Mouse (Mus musculus): Measurements from ENCODE around the gene Mrps6.

The Mrps6 gene

DNA sequence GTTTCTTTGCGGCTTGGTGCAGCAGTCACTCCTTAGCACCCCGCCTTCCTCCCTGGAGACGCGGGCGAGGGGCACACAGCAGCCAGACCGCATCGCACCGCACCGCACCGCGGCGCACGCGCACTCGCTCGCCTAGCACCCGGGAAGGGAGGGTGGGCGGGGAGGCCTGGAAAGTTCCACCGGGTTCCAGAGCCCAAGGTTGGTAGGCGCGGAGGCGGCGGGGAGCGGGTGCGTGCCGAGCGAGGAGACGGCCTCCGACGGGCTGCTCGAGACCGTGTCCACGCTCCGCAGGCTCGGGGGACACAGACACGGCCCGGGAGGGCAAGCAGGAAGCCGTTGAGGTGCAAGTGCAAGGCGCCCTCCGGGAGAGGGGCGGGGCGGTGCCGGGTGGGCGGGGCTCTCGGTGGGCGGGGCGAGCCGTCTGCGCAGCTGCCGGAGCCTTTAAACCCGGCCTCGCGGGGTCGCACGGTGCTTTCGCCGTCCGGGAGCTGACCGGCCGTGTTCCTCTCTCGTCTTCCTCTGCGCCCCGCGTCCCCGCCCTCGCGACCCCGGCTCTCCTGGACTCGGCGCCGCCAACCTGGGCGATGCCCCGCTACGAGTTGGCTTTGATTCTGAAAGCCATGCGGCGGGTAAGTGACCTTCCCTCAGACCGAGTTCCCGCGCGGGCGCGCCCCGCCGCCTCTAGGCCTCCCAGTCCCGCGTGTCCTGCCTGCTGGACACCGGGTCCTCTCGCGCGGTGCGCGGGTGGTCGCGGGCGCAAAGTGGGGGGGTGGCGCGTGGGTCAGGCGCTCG is at the start of gene Mrps6, which contains the start of the genes Gm49711 and Slc5a3:
Gene Mrps6 (plus strand): TSS at position 419 of the 792 bp plus-strand sequence.
Gene Gm49711 (plus strand): TSS at position 465 of the 792 bp plus-strand sequence.
Gene Slc5a3 (plus strand): TSS at position 471 of the 792 bp plus-strand sequence.
- DNase-seq (ENCODE audit: inconsistent age in 2 of 2, low spot score in 1 of 2): peak; percentile 90 to 99

DNA sequence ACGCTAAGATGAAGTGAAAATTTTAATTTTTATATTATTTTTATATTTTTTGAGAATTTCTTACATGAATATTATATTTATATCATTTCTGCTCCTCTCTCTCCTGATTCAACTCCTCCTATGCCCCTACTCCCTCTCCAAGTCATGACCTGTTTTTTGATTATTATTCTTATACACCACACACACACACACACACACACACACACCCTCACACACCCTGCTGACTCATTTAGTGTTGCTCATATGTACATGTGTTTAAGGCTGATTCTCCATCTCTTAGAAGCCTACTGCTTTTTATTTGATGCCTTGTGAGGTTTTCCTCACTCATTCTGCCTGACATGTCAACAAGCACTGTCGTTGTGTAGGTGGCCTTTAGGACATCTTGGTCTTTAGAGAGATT is 48.5 kb upstream of the Mrps6 start:
- no peak for DNase-seq (ENCODE audit: inconsistent age in 2 of 2, low spot score in 1 of 2)

DNA sequence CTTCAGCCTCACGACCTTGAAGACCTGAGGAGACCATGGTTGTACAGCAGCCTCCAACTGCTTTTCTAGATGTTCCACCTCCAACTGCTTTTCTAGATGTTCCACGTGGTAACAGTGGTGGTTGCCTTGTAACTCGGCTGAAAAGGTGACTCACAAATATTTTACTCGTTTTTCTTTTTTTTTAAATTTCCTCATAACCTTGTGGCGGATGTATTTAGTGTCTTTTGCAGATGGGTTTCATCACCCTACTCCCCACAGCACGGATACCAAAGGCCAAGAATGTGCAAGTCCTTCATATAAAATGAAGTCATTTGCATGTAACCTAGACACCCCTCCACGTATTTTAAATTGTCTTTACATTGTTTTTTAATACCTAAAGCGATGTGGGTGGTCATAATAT is 41.3 kb upstream of the Mrps6 start:
- peak in 1 of 2 experiments; percentile 43 for DNase-seq (ENCODE audit: inconsistent age in 2 of 2, low spot score in 1 of 2)

DNA sequence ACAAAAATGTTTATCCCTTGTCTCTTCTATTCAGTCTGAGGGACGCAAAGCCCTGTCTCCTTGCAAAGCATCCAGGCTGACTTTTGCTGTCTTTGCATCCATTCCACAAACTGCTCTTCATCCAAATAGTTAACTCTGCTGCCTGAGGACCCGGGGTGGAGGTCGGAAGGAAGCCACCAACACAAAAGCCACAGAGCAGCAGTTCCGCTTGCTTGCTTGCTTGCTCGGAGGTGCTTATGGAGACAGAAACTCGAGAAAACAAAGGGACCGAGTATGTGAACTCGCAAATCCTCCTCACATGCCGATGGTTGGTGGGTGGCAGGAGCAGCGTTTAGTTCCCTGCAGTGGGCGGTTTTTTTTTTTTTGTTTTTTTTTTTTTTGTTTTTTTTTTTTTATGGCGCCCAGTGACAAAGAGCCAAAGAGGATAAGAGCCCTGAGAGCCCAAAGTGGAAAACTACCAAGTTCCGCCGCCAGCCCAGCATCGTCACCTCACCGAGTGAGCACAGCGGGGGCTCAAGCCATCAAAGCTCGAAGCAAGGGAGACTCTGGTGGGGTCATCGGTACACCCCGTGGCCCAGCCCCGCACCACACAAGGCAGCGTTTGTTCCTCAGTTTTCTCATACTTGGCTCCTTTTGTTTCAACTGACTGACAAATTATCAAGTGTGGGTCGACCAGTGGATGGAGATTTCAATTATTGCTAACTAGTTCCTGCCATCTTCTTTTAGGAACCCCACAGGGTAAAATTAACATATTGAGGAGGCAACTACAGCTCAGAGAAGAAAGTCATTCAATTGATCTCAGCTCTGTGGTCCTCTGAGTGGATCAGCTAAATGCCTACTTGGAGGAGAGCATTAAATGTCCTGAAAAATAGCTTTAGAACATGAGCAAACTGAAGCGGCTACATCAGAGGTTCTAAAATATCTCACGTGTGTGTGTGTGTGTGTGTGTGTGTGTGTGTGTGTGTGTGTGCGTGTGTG is 38.6 kb upstream of the Mrps6 start:
- peak; percentile 57 to 81 for DNase-seq (ENCODE audit: inconsistent age in 2 of 2, low spot score in 1 of 2)

DNA sequence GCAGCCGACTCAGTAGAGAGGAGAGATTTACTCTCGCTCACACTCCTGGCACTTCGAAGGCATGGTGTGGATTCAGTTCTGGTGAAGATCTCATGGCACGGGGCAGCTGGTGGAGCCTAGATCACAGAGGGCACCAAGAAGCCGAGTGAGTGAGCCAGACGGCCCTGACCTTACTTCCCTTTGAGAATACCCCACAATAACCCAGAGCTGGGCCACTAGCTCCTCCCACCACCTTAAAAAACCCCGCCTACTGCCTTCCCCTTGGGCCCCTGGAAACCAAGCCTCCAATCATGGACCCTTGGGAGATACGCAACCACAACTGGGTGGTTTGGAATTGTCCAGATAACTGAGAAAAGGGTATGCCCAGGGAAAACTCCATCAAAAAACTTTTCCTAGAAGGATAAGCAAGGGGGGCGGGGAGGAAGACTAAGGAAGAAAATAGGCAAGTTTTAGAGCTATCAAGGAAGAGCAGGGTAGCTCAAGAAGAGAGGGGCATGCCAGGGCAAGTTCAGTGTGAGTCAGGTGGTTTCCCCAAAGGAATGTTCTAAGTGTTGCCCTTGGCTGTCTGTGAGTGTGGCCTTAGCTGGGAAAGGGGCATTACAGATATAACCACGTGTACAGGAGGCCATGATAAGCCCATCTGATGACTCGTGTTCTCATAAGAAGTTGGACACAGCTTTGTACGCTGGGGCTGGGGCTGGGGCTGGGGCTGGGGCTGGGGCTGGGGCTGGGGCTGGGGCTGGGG is 36.2 kb upstream of the Mrps6 start:
- DNase-seq (ENCODE audit: inconsistent age in 2 of 2, low spot score in 1 of 2): peak in 1 of 2 experiments; percentile 26

DNA sequence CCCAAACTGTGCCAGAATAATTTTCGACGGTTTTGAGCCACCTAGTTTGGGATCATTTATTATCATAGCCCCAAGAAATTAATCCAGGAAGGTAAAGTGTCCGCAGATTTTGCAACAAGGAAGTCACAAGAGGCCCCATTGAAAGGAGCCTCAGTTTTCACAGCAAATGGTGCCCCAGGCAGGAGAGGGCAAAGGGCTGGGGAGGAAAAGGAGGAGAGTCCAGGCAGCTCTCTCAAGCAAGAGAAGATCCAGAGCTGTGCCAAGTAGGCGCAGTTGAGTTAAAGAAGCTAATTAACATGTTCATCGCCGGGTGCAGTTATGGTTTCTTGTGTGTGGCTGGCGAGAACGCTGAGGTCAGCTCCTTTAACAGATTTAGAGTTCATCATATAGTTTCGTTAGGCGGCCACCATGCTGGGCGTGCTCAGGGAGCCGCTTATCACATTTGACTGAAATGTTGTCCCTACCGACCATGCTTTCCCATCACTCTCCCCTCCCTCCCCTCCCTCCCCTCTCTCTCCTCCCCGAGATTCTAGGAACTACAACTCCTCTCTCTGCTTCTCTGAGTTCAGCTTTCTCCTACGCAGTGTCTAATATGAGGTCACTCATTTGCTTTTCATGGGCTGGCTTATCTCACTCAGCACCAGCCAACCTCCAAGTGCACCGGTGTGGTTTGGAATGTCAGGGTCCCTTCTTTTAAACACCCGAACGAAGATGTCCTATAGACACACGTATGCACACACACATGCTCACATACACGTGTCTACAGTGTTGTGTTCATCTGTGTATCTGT is 35.4 kb upstream of the Mrps6 start:
- DNase-seq (ENCODE audit: inconsistent age in 2 of 2, low spot score in 1 of 2): no peak

DNA sequence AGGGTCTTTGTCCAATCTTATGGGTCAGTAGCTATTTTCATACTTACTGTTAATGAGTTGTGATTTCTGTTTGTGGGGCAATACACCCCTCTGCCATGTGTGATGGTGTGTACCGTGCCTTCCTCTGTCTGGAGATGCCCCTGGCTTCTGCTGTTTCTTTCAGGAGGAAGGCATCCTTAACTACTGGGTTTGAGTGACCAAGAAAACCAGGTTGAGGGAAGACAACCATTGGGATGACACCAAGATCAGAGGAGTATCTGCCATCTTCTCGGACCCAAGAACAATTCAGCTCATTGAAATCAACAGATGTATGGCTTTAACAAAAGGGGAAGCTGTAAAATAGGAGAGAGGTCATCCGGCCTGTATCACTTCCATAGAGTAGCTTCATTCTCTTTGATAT is 24.8 kb upstream of the Mrps6 start:
- no peak for DNase-seq (ENCODE audit: inconsistent age in 2 of 2, low spot score in 1 of 2)

DNA sequence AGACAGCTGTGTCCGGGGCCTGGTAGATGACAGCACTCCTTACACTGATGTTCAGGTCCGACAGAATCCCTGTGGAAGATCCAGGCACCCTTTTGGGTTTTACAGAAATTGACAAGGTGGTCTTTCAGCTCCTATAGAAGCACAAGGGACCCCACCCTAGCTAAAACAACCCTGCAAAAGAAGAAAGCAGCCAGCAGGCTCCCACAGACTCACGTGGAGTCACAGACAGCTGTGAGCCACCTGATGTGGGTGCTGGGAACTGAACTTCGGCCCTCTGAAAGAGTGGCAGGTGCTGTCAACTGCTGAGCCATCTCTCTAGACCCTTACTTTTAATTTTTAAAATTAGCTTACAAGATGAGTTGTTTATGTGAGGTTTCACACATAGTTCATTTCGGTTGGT is 23.4 kb upstream of the Mrps6 start:
- no peak for DNase-seq (ENCODE audit: inconsistent age in 2 of 2, low spot score in 1 of 2)

DNA sequence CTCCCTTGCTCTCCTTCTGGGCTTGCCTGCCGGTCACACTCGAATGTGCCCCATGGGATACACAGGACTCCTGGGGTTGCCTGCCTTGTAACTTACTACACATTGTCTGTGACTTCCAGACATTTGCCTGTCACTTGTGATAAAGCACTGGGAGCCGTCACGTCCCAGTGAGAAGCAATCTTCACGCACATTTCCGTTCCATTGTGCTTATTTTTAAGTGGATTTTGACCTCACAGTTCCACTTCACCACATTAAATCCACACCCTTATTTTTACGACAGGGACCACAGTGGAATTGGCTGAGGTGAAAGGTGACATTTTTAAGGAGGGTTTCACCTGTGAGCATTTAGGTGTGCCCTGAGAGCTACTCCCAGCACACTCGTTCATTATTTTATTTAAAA is 21.4 kb upstream of the Mrps6 start:
- DNase-seq (ENCODE audit: inconsistent age in 2 of 2, low spot score in 1 of 2): no peak

DNA sequence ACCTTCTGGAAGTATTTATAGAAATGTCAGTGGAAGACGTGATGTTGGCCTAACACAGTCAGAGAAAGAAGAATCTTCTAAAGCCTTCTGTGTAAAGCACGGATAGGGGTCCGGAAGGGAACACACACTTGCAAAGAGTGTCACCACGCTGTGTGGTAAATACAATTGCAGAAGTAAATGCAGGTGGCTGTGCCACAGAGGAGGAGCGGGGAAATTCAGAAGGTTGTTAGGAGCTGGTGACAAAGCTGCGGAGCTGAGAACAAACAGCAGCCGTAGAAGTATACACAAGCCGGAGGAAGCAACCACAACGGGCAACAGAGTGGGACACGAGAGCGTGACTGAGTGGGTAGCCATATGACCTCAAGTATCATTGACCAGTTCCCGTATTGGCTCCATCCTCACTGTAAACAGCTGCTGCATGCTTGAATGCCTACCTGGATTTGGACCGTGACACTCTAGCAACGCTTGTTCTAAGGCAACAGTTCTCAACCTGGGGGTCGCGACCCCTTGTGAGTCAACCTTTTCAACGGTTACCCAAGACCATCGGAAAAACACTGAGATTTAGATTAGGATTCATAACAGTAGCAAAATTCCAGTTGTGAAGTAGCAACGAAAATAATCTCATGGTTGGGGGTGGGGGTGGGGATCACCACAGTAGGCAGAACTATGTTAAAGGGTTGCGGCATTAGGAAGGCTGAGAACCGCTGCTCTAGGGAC is 20.0 kb upstream of the Mrps6 start:
- DNase-seq (ENCODE audit: inconsistent age in 2 of 2, low spot score in 1 of 2): no peak

DNA sequence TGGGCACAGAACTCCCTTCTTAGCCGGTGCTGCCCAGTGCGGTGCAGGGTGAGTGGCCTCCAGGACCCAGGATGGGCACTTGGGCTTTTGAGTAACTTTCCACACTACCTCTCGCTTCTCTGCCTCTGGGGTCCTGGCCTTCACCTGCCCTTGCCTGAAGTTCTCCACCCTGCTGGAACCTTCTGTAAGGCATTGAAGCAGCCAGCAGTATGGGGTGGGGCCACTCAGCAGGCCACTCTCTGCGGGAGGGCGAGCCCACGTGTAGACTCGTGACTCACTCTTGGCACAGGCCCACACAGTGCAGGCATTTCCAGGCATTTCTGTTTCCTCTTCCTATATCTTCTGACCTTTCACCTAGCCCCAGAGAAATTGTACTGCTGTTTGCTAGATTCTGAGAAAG is 18.6 kb upstream of the Mrps6 start:
- no peak for DNase-seq (ENCODE audit: inconsistent age in 2 of 2, low spot score in 1 of 2)

DNA sequence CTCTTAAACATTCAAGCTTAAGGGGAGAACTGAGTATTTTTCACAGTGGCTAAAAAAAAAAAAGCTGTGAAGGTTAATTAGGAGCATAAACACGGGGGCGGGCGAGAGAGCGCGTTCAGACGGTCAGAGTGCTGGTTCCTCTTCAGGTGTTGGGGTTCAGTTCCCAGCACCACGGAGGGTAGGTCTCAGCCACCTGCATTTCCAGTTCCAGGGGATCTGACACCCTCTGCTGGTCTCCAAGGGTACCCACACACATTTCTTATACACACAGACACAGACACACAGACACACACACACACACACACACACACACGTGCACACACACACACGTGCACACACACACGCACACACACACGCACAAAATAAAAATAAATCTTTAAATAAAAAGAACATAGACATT is 18.1 kb upstream of the Mrps6 start:
- no peak for DNase-seq (ENCODE audit: inconsistent age in 2 of 2, low spot score in 1 of 2)

DNA sequence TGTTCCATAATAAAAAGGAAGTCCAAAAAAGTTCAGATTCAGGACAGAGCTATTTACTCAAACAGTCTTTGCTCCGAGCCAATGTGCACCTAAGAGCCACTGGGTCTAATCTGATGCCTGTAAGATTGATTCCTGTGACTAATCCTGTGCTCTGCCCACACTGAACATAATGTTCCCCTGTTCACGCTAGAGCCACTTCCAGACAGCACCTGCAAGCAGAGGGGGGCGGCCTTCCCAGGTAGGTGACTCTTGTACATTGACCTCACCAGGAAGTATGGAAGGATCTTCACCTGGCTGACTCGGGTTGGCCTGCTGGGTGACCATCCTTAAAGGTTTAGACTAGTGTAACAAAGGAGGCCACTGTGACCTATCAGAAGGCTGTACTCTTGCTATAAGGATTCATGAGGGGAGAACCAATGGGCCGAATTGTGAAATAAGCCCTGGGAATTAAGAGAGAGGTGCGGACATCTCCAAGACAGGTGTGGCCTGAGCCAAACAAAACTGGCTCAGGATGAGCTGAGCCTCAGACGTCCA is 6.2 kb upstream of the Mrps6 start:
- peak in 1 of 2 experiments; percentile 44 for DNase-seq (ENCODE audit: inconsistent age in 2 of 2, low spot score in 1 of 2)

DNA sequence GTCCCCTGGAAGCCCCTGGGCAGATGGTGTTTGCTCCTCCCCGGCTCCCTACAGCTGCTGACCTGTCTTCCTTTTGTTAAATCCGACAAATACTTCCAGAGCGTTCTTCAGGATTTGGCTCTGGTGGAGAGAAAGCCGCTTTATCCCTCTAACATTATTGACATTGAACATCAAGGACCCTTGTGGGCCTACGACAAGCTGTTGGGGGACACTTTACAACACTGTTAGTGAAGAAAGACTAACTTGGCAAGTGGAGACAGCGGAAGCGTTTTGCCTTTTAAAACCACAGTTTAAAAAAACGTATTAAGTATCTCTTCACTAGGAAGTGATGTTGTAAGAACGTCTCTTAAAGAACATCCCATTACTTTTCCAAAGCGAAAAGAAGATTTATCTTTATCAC is 5.5 kb upstream of the Mrps6 start:
- DNase-seq (ENCODE audit: inconsistent age in 2 of 2, low spot score in 1 of 2): no peak

DNA sequence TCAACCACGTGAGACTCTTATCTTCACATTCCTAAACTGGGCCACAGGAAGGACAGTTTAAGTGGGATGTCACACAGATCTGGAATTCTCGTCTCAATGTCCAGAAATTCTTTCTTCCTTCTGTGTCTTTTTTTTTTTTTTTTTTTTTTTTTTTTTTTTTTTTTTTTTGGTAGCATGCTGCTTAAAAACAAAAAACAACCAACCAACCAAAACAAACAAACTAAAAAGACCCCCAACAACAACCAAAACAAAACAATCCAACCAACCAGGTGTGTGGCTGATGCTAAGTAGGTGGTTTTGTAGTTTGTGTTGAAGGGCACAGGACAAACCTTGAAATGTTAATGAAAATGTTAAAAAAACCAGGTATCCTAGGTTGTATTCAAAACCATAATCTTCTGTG is 1.4 kb upstream of the Mrps6 start:
- no peak for DNase-seq (ENCODE audit: inconsistent age in 2 of 2, low spot score in 1 of 2)

DNA sequence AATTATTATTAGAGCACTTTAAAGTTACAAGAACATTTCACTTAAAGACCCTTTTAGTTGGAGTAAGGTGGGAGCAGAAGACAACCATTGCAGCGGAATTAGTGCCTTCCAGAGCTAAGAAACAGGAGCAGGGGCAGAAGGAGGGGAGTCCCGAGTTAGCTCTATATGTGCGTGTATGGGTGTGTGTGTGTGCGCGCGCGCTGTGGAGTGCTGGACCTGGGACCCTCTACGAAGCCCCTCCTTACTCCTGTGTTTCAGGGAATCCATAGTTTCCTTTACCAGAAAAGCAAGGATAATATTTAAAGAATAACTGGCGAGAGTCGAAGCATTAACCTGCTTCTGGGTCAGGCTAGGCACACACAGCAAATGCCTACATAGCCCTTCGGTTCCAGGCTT is 616 bp upstream of the Mrps6 start:
- DNase-seq (ENCODE audit: inconsistent age in 2 of 2, low spot score in 1 of 2): no peak

DNA sequence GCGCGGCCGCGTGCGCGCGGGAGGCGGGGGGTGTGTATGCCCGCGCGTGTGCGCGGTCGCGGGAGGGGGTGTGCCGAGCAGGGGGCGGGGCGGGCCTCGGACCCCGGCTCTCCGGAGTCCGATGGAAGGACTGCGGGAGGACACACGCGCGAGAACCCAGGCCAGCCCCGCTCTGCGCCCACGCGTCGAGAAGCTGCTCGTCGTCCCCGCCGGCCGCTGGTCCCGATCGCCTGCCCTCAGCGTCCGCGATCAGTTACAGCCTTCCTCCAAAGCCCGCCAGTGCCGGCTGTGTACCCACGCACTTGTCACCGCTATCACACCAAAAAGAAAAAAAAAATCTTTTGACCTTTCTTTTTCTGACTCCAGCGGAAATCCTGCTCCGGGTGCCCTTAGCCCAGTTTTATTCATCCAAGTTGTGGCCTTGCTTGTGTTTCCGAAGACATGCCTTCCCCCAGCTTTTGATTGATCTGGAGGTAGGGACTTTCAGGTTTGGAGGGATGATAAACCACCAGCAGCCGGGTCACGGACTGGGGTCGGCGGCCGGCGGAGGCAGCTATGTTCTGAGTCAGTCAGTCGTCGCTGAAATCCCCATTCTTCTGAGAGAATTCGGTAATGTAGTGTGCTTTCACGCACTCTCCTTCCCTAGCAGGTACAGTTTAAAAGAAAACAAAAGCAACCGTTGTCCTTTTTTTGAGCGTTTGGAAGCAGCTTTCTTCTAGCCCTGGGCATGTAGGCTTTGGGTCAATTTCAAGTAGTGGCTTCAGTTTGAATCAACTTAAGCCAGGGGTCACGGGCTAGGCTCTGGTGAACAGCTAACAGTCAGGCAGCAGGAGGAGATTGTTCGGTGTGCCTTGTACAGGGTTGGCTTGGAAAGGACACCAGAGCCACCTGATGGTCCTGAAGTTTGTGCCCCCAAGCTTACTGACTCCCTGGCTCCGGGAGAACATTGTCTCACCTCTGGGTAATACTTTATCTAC is 862 bp downstream of the Mrps6 start:
- DNase-seq (ENCODE audit: inconsistent age in 2 of 2, low spot score in 1 of 2): peak; percentile 56 to 87

DNA sequence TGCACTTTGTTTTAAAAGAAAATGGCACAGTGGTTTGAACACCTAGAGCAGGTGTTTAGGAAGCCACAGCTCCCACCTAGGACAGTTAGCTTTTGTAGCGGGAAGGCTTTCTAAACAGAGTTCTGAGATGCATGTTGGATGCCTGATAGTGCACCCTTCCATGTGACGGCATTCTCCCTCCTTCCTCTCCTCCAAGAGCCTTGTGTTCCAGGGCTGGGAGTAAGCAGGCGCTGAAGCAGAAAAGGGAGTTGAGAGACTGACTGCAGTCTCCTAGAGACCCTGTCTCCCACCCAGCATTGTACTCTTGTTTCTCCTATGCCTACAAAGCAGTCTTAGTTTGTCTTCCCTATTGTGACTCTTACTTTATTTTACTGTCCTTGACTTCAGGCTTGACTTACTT is 2.1 kb downstream of the Mrps6 start:
- no peak for DNase-seq (ENCODE audit: inconsistent age in 2 of 2, low spot score in 1 of 2)

Measured in adrenal gland, adult (tissue).